Mouse (Mus musculus) CH12.LX (cell line): Measurements from ENCODE around the gene Esr2. TPM values are rescaled to one million over a fixed set of nuclear protein-coding genes. Genes with fewer than 3 reads are reported as not detected.
A peak's percentile ranks its signal among the peaks of the same experiment; 100 is the strongest.

Experiments used
- DNase-seq: peaks from one replicate; pipeline ENCODE4 v3.0.0-alpha.2; 2013; ENCODE audit errors: extremely low read depth
- H3K27ac ChIP-seq: 2 replicates; pipeline ENCODE4 v1.5.1; 2012; ENCODE audit warnings: low read depth, mild to moderate bottlenecking, control low read depth, moderate library complexity; ENCODE audit not compliant: insufficient read depth
- H3K27me3 ChIP-seq: replicated peaks from 2 replicates; pipeline ENCODE3; 2012; ENCODE audit warnings: inconsistent platforms
- H3K36me3 ChIP-seq, 2 experiments: replicated peaks in 1 of 2; 2 replicates each; pipeline versions ENCODE3 to v1.6.1; 2012; ENCODE audit warnings: inconsistent platforms in 1 of 2, low read length in 1 of 2, mild to moderate bottlenecking in 1 of 2, mixed read lengths in 1 of 2, moderate library complexity in 1 of 2; ENCODE audit not compliant: control insufficient read depth in 1 of 2, insufficient read depth in 1 of 2
- H3K4me1 ChIP-seq, 2 experiments: 2 replicates each; pipeline ENCODE4 v1.6.1; 2012; ENCODE audit warnings: inconsistent platforms in 1 of 2, moderate library complexity in 1 of 2; ENCODE audit not compliant: insufficient read depth in 2 of 2, control insufficient read depth in 1 of 2
- H3K4me2 ChIP-seq: 2 replicates; pipeline ENCODE4 v1.6.1; 2012; ENCODE audit warnings: low read depth, mild to moderate bottlenecking, control low read depth; ENCODE audit not compliant: poor library complexity, insufficient read depth, severe bottlenecking
- H3K4me3 ChIP-seq, 3 experiments: fragments of 150-350 bp in 1 of 3; sonication (generic) in 1 of 3; replicated peaks in 1 of 3; 2 replicates each; pipeline versions ENCODE3 to v1.5.1; 2011 to 2012; ENCODE audit warnings: low read depth in 2 of 3, low read length in 2 of 3, mild to moderate bottlenecking in 2 of 3, moderate library complexity in 2 of 3, control low read depth in 1 of 3, improper control_type of control experiment in 1 of 3, inconsistent platforms in 1 of 3, mixed read lengths in 1 of 3; ENCODE audit not compliant: poor library complexity in 1 of 3
- H3K79me2 ChIP-seq: replicated peaks from 2 replicates; pipeline ENCODE4 v1.6.1; 2012; ENCODE audit warnings: mild to moderate bottlenecking, moderate library complexity; ENCODE audit not compliant: control insufficient read depth, poor library complexity, insufficient read depth, severe bottlenecking; ENCODE audit errors: extremely low read depth
- H3K9ac ChIP-seq: 2 replicates; pipeline ENCODE4 v1.6.1; 2012; ENCODE audit warnings: low read depth, mild to moderate bottlenecking, control low read depth, moderate library complexity; ENCODE audit not compliant: insufficient read depth
- H3K9me3 ChIP-seq: replicated peaks from 2 replicates; pipeline ENCODE3; 2012; ENCODE audit warnings: low read length, inconsistent platforms, mixed read lengths
- BHLHE40 ChIP-seq: IDR thresholded peaks from 2 replicates; pipeline ENCODE4 v1.6.1; 2011; ENCODE audit warnings: mild to moderate bottlenecking, low read depth, low read length, improper control_type of control experiment
- CHD1 ChIP-seq: IDR thresholded peaks from 2 replicates; pipeline ENCODE4 v1.6.1; 2012; ENCODE audit warnings: low read depth, low read length, improper control_type of control experiment, inconsistent platforms
- CHD2 ChIP-seq: IDR thresholded peaks from 2 replicates; pipeline ENCODE4 v1.6.1; 2011; ENCODE audit warnings: low read length, improper control_type of control experiment
- CTCF ChIP-seq, 2 experiments: IDR thresholded peaks in 1 of 2; conservative IDR thresholded peaks in 1 of 2; 2 replicates each; pipeline ENCODE4 v1.5.1; 2011 to 2012; ENCODE audit warnings: low read depth in 2 of 2, low read length in 2 of 2, improper control_type of control experiment in 1 of 2, inconsistent platforms in 1 of 2, mild to moderate bottlenecking in 1 of 2, moderate library complexity in 1 of 2
- E2F4 ChIP-seq: IDR thresholded peaks from 2 replicates; pipeline ENCODE4 v1.6.1; 2011; ENCODE audit warnings: low read depth, low read length, improper control_type of control experiment; ENCODE audit not compliant: insufficient replicate concordance
- ELF1 ChIP-seq: IDR thresholded peaks from 2 replicates; pipeline ENCODE4 v1.6.1; 2014; ENCODE audit warnings: low read depth, mild to moderate bottlenecking, inconsistent platforms, low read length, improper control_type of control experiment
- EP300 ChIP-seq: IDR thresholded peaks from 2 replicates; pipeline ENCODE4 v1.6.1; 2011; ENCODE audit warnings: low read length, improper control_type of control experiment
- ETS1 ChIP-seq: conservative IDR thresholded peaks from 2 replicates; pipeline ENCODE4 v1.6.1; 2012; ENCODE audit warnings: low read depth, mild to moderate bottlenecking, inconsistent platforms, low read length, improper control_type of control experiment, moderate library complexity
- GABPA ChIP-seq: IDR thresholded peaks from 2 replicates; pipeline ENCODE4 v1.6.1; 2012; ENCODE audit warnings: low read depth, low read length, improper control_type of control experiment, inconsistent platforms; ENCODE audit not compliant: insufficient replicate concordance
- HCFC1 ChIP-seq: IDR thresholded peaks from 2 replicates; pipeline ENCODE4 v1.6.1; 2012; ENCODE audit warnings: low read depth, mild to moderate bottlenecking, inconsistent platforms, low read length, improper control_type of control experiment
- IRF4 ChIP-seq: IDR thresholded peaks from 2 replicates; pipeline ENCODE4 v1.6.1; 2014; ENCODE audit warnings: low read depth, mild to moderate bottlenecking, inconsistent platforms, low read length, improper control_type of control experiment
- JUN ChIP-seq: IDR thresholded peaks from 2 replicates; pipeline ENCODE4 v1.6.1; 2011; ENCODE audit warnings: low read depth, mild to moderate bottlenecking, low read length, improper control_type of control experiment, moderate library complexity; ENCODE audit not compliant: insufficient read depth
- JUND ChIP-seq: conservative IDR thresholded peaks from 2 replicates; pipeline ENCODE4 v1.6.1; 2011; ENCODE audit warnings: low read depth, low read length, improper control_type of control experiment
- KAT2A ChIP-seq: IDR thresholded peaks from 2 replicates; pipeline ENCODE4 v1.6.1; 2012; ENCODE audit warnings: low read length, improper control_type of control experiment, inconsistent platforms; ENCODE audit not compliant: insufficient replicate concordance
- MAFK ChIP-seq: IDR thresholded peaks from 2 replicates; pipeline ENCODE4 v1.6.1; 2011; ENCODE audit warnings: low read length, improper control_type of control experiment; ENCODE audit not compliant: insufficient replicate concordance
- MAX ChIP-seq: IDR thresholded peaks from 2 replicates; pipeline ENCODE4 v1.6.1; 2011; ENCODE audit warnings: low read length, improper control_type of control experiment
- MAZ ChIP-seq: IDR thresholded peaks from 2 replicates; pipeline ENCODE4 v1.6.1; 2012; ENCODE audit warnings: low read depth, mild to moderate bottlenecking, inconsistent platforms, low read length, improper control_type of control experiment, moderate library complexity
- MEF2A ChIP-seq: IDR thresholded peaks from 2 replicates; pipeline ENCODE4 v1.6.1; 2014; ENCODE audit warnings: low read depth, mild to moderate bottlenecking, inconsistent platforms, low read length, improper control_type of control experiment, borderline replicate concordance
- MXI1 ChIP-seq: IDR thresholded peaks from 2 replicates; pipeline ENCODE4 v1.6.1; 2011; ENCODE audit warnings: mild to moderate bottlenecking, low read depth, low read length, improper control_type of control experiment
- MYC ChIP-seq: IDR thresholded peaks from 2 replicates; pipeline ENCODE4 v1.6.1; 2011; ENCODE audit warnings: low read depth, mild to moderate bottlenecking, improper control_type of control experiment, low read length
- NELFE ChIP-seq: IDR thresholded peaks from 2 replicates; pipeline ENCODE4 v1.6.1; 2011; ENCODE audit warnings: low read depth, low read length, improper control_type of control experiment
- NRF1 ChIP-seq: IDR thresholded peaks from 2 replicates; pipeline ENCODE4 v1.6.1; 2014; ENCODE audit warnings: low read depth, mild to moderate bottlenecking, inconsistent platforms, low read length, improper control_type of control experiment, moderate library complexity
- PAX5 ChIP-seq: IDR thresholded peaks from 2 replicates; pipeline ENCODE4 v1.6.1; 2012; ENCODE audit warnings: low read length, inconsistent platforms, mixed read lengths
- POLR2A ChIP-seq: IDR thresholded peaks from 2 replicates; pipeline ENCODE4 v1.6.1; 2011; ENCODE audit warnings: low read depth, mild to moderate bottlenecking, improper control_type of control experiment, low read length
- POLR2AphosphoS2 ChIP-seq: IDR thresholded peaks from 2 replicates; pipeline ENCODE4 v1.6.1; 2011; ENCODE audit warnings: low read depth, low read length, improper control_type of control experiment
- RAD21 ChIP-seq: IDR thresholded peaks from 2 replicates; pipeline ENCODE4 v1.6.1; 2011; ENCODE audit warnings: low read depth, mild to moderate bottlenecking, low read length, improper control_type of control experiment, moderate library complexity
- RCOR1 ChIP-seq: conservative IDR thresholded peaks from 2 replicates; pipeline ENCODE4 v1.6.1; 2012; ENCODE audit warnings: low read depth, mild to moderate bottlenecking, inconsistent platforms, low read length, improper control_type of control experiment
- SIN3A ChIP-seq: IDR thresholded peaks from 2 replicates; pipeline ENCODE4 v1.6.1; 2012; ENCODE audit warnings: low read length, improper control_type of control experiment, inconsistent platforms
- SMC3 ChIP-seq: IDR thresholded peaks from 2 replicates; pipeline ENCODE4 v1.6.1; 2011; ENCODE audit warnings: low read depth, low read length, improper control_type of control experiment
- TBP ChIP-seq: conservative IDR thresholded peaks from 2 replicates; pipeline ENCODE4 v1.6.1; 2011; ENCODE audit warnings: low read depth, low read length, improper control_type of control experiment
- TCF12 ChIP-seq: IDR thresholded peaks from 2 replicates; pipeline ENCODE4 v1.6.1; 2014; ENCODE audit warnings: low read depth, mild to moderate bottlenecking, inconsistent platforms, low read length, improper control_type of control experiment
- UBTF ChIP-seq: IDR thresholded peaks from 2 replicates; pipeline ENCODE4 v1.6.1; 2012; ENCODE audit warnings: low read depth, mild to moderate bottlenecking, inconsistent platforms, low read length, improper control_type of control experiment, moderate library complexity
- USF1 ChIP-seq: IDR thresholded peaks from 2 replicates; pipeline ENCODE4 v1.6.1; 2014; ENCODE audit warnings: low read depth, mild to moderate bottlenecking, inconsistent platforms, low read length, improper control_type of control experiment
- USF2 ChIP-seq: conservative IDR thresholded peaks from 2 replicates; pipeline ENCODE4 v1.6.1; 2011; ENCODE audit warnings: low read depth, low read length, improper control_type of control experiment
- ZC3H11A ChIP-seq: IDR thresholded peaks from 2 replicates; pipeline ENCODE4 v1.6.1; 2012; ENCODE audit warnings: low read depth, mild to moderate bottlenecking, inconsistent platforms, low read length, improper control_type of control experiment
- ZKSCAN1 ChIP-seq: IDR thresholded peaks from 2 replicates; pipeline ENCODE4 v1.6.1; 2012; ENCODE audit warnings: low read depth, inconsistent platforms, low read length, improper control_type of control experiment, borderline replicate concordance
- ZMIZ1 ChIP-seq: IDR thresholded peaks from 2 replicates; pipeline ENCODE4 v1.6.1; 2012; ENCODE audit warnings: low read depth, mild to moderate bottlenecking, inconsistent platforms, low read length, improper control_type of control experiment
- ZNF384 ChIP-seq: IDR thresholded peaks from 2 replicates; pipeline ENCODE4 v1.6.1; 2012; ENCODE audit warnings: low read depth, low read length, improper control_type of control experiment, inconsistent platforms
- dilution Hi-C: fragments of 300-500 bp; cut with MboI; formaldehyde crosslinking; loops from 2 replicates; pipeline ENCODE4 v1.14.3; 2020; ENCODE audit warnings: low sequenced_read_pairs; ENCODE audit not compliant: extremely low pct_unique_long_range_greater_than_20kb, extremely low pct_ligation_motif_present
- in situ Hi-C: fragments of 300-500 bp; cut with MboI; formaldehyde crosslinking; loops from 3 replicates; pipeline ENCODE4 v1.14.3; 2019; ENCODE audit warnings: low sequenced_read_pairs, low pct_ligation_motif_present, low pct_unique_long_range_greater_than_20kb, mixed read lengths
- polyA plus RNA-seq: library from polyadenylated mRNA; unstranded; fragments of >175 nt; gene quantifications from 2 replicates; pipeline ENCODE4 v1.2.1, GENCODE M21; 2012; ENCODE audit warnings: low read depth; ENCODE audit not compliant: insufficient read length
- total RNA-seq, 2 experiments: library from RNA; depleted of rRNA; stranded (reverse); fragments of 300-350 nt in 1 of 2; fragments of >200 nt in 1 of 2; gene quantifications; 2 replicates each; pipeline ENCODE4 v1.2.3; 2012 to 2014

The Esr2 gene
- total and polyA plus RNA-seq, 3 experiments = 0.04 TPM; not detected in 2

GRCm38 (mm10) chr12:76190940-76191339 is 13.9 kb upstream of the Esr2 start:
- in situ Hi-C loops = loop anchor here (25.0 kb wide), 1 partner anchor 404 kb away; no protein-coding TSS in a partner anchor
- peak; percentile 84 for DNase-seq

GRCm38 (mm10) chr12:76187849-76188248 is 10.8 kb upstream of the Esr2 start:
- peak; percentile 34 for DNase-seq

More at GRCm38 (mm10) chr12:76190940-76191339, 13.9 kb upstream of the Esr2 start:
- no peaks in the 10 kb centered on the region for H3K36me3 ChIP-seq
- no peak overlapping the region for H3K27ac ChIP-seq
- H3K79me2 ChIP-seq = no peaks in the 10 kb centered on the region
- H3K4me2 ChIP-seq = peak overlapping the region; percentile 33; the same call in 1 of the 2 replicates
- H3K9me3 ChIP-seq = no peaks in the 10 kb centered on the region
- H3K4me3 ChIP-seq = no peak overlapping the region
- H3K4me1 ChIP-seq = peaks cover 0 to 13% of the 10 kb centered on the region in 2 experiments
- H3K9ac ChIP-seq = no peak overlapping the region
- peaks cover 3% of the 10 kb centered on the region for H3K27me3 ChIP-seq
- dilution Hi-C loops = no loop called here
- TF ChIP-seq JUN = no peak
- TF ChIP-seq TCF12 = no peak
- peak; percentile 69 for TF ChIP-seq SMC3
- 0 out of 2 replicates have a peak, but pooled peaks have one; percentile 7 for TF ChIP-seq ELF1
- no peak for TF ChIP-seq E2F4
- no peak; the same call in 1 of the 2 replicates for TF ChIP-seq HCFC1
- no peak for TF ChIP-seq MXI1
- no peak for TF ChIP-seq POLR2A
- no peak for TF ChIP-seq MAZ
- TF ChIP-seq MEF2A = 0 out of 2 replicates have a peak, but pooled peaks have one; percentile 33
- TF ChIP-seq PAX5 = no peak
- TF ChIP-seq NELFE = no peak
- no peak for TF ChIP-seq ETS1
- TF ChIP-seq CTCF (conservative IDR thresholded peaks at IDR 0.05 in 1 of 2, IDR thresholded peaks at IDR 0.05 in 1 of 2; ENCODE audit: low read depth in 2 of 2, low read length in 2 of 2) = peak; percentile 42 to 90; a peak in 3 of 4 replicates
- no peak for TF ChIP-seq KAT2A
- no peak for TF ChIP-seq TBP
- TF ChIP-seq GABPA = no peak
- no peak for TF ChIP-seq CHD1
- no peak for TF ChIP-seq ZKSCAN1
- TF ChIP-seq RAD21 = peak; percentile 86
- no peak for TF ChIP-seq SIN3A
- peak; percentile 14; the same call in 1 of the 2 replicates for TF ChIP-seq ZC3H11A
- no peak for TF ChIP-seq RCOR1
- peak; percentile 99 for TF ChIP-seq MAFK
- no peak for TF ChIP-seq USF2
- TF ChIP-seq NRF1 = no peak
- peak; percentile 55; the same call in 1 of the 2 replicates for TF ChIP-seq MYC
- no peak for TF ChIP-seq POLR2AphosphoS2
- TF ChIP-seq USF1 = no peak
- TF ChIP-seq EP300 = no peak
- no peak for TF ChIP-seq UBTF
- TF ChIP-seq BHLHE40 = no peak
- peak; percentile 61; the same call in 1 of the 2 replicates for TF ChIP-seq JUND
- TF ChIP-seq IRF4 = peak; percentile 44; the same call in 1 of the 2 replicates
- TF ChIP-seq ZMIZ1 = no peak
- no peak for TF ChIP-seq MAX
- peak; percentile 18; the same call in 1 of the 2 replicates for TF ChIP-seq ZNF384
- TF ChIP-seq CHD2 = no peak
- TF ChIP-seq, all 38 proteins: peak for 11

More at GRCm38 (mm10) chr12:76187849-76188248, 10.8 kb upstream of the Esr2 start:
- TF ChIP-seq CHD2 (no peak), IRF4 (no peak), RAD21 (peak; percentile 69), MAFK (no peak), CTCF (conservative IDR thresholded peaks at IDR 0.05 in 1 of 2, IDR thresholded peaks at IDR 0.05 in 1 of 2; ENCODE audit: low read depth in 2 of 2, low read length in 2 of 2) (peak in 1 of 2 experiments; percentile 77; a peak in 2 of 4 replicates), EP300 (no peak), SMC3 (peak; percentile 63)
- TF ChIP-seq, all 38 proteins: peak for 3
- H3K9me3 ChIP-seq = no peaks in the 10 kb centered on the region
- no peaks in the 10 kb centered on the region for H3K27me3 ChIP-seq
- dilution Hi-C loops = no loop called here
- in situ Hi-C loops = loop anchor here (25.0 kb wide), 1 partner anchor 401 kb away; no protein-coding TSS in a partner anchor
- H3K4me1 ChIP-seq = peaks cover 0 to 6% of the 10 kb centered on the region in 2 experiments
- H3K4me3 ChIP-seq = no peak overlapping the region
- no peak overlapping the region for H3K9ac ChIP-seq
- no peak overlapping the region for H3K27ac ChIP-seq
- no peak overlapping the region for H3K4me2 ChIP-seq
- H3K79me2 ChIP-seq = no peaks in the 10 kb centered on the region
- H3K36me3 ChIP-seq = no peaks in the 10 kb centered on the region
